Mouse (Mus musculus): Measurements from ENCODE around the gene Ccl12. TPM values are rescaled to one million over a fixed set of nuclear protein-coding genes. Genes with fewer than 3 reads are reported as not detected.

Gene Ccl12
- total and polyA plus RNA-seq, 3 experiments, result 1.8 to 1.9 TPM; not detected in 1

DNA sequence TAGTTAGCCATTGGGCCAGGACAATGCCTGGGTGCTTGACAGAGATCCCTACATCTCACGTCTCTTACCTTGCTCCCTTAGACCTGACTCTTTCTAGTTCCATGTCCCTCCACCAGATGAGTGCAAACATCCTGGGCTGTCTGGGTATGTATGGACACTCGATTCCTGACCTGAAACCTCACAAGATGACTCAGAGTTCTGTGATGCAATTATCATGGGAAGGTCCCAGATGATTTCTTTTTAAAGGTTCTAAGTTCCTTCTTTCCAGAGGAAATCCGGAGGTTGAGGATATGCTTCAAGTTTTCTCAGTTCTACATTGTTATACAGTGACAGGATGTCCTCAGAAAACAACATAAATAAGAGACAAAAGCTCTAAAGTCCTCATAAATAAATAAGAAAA, 20.8 kb upstream of the Ccl12 start:
- H3K36me3 ChIP-seq (ENCODE audit: control insufficient read depth, insufficient read depth, low read length), result no peaks in the 10 kb centered on the region
- H3K4me3 ChIP-seq, result no peak overlapping the region
- no peaks in the 10 kb centered on the region for H3K27me3 ChIP-seq (ENCODE audit: control insufficient read depth, insufficient read depth, low read length)
- 39% methylated on average over 3 of the region's 3 CpGs for whole genome bisulfite sequencing
- no peak overlapping the region for H3K9ac ChIP-seq (ENCODE audit: low read depth, low read length)
- no peak overlapping the region for H3K27ac ChIP-seq
- intact Hi-C loops (cut with DNase I), result no loop called here
- no peaks in the 10 kb centered on the region for H3K4me1 ChIP-seq (ENCODE audit: control insufficient read depth, insufficient read depth, low read length)
- H3K79me2 ChIP-seq (replicated peaks; ENCODE audit: control insufficient read depth, insufficient read depth, low read length), result no peaks in the 10 kb centered on the region
- TF ChIP-seq EP300 (IDR thresholded peaks at IDR 0.05; ENCODE audit: insufficient read depth, low read depth, low read length) (no peak), POLR2A (IDR thresholded peaks at IDR 0.05; ENCODE audit: insufficient read depth, low read depth, low read length) (no peak), CTCF (IDR thresholded peaks at IDR 0.05) (no peak)
- DNase-seq, result no peak

DNA sequence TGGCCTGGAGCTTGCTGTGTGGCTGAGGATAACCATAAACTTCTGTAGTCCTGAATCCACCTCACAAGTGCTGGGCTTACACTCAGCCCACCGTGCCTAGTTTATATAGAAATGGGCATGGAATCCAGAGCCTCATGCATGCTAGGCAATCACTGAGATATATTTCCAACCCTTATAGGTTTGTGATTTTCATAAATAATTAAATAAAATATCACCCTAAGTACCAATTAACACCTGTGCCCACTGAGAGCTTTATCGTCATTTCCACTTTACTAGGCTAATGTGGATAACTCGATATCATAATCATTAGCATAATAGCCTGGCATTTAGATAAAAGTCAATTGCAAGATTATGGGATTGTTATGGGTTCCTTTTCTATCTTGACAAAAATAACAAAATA, 17.3 kb upstream of the Ccl12 start:
- no peak for DNase-seq
- Histone ChIP-seq H3K4me1 (ENCODE audit: control insufficient read depth, insufficient read depth, low read length) (no peaks in the 10 kb centered on the region), H3K27ac (no peak overlapping the region), H3K4me3 (no peak overlapping the region), H3K79me2 (replicated peaks; ENCODE audit: control insufficient read depth, insufficient read depth, low read length) (no peaks in the 10 kb centered on the region), H3K9ac (ENCODE audit: low read depth, low read length) (no peak overlapping the region), H3K36me3 (ENCODE audit: control insufficient read depth, insufficient read depth, low read length) (no peaks in the 10 kb centered on the region), H3K27me3 (ENCODE audit: control insufficient read depth, insufficient read depth, low read length) (no peaks in the 10 kb centered on the region)
- intact Hi-C loops (cut with DNase I), result no loop called here
- TF ChIP-seq POLR2A (IDR thresholded peaks at IDR 0.05; ENCODE audit: insufficient read depth, low read depth, low read length), result no peak
- TF ChIP-seq EP300 (IDR thresholded peaks at IDR 0.05; ENCODE audit: insufficient read depth, low read depth, low read length), result no peak
- no peak for TF ChIP-seq CTCF (IDR thresholded peaks at IDR 0.05)
- 88% methylated on average over 3 of the region's 3 CpGs for WGBS

DNA sequence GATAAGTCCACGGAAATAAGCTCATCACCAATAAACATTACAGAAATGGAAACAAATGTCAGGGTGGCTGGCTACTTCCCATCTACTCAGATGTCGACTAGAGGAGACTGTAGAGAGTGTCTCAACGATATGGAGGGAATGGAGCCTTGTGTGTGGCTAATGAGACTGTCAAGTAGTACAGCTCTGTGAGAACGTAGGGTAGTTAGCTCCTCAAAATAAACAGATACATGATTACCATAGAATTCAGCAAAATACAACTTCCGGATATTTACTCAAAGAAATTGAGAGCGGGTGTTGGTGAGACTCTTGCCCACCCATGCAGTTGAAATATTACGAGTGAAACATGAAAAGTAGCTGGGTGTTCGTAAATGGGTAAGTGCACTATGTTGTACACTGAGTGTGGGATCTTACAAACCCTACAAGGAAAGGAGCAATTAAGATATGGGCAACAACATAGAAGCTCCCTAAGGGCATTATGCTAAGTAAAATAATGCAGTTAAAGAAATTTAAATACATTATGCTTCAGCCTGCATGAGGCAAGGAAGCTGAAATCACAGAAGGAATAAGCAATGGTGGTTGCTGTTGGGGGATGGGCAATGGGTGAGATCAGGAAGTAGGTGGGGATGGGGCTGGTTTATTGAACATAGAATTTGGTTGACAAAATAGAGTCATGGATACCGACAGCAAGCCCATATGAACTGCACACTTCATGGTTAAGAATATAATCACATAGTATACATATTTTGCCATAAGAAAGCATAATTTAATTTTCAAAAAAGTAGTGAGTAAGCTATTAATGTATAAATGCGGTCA, 1.9 kb upstream of the Ccl12 start:
- no peaks in the 10 kb centered on the region for H3K36me3 ChIP-seq (ENCODE audit: control insufficient read depth, insufficient read depth, low read length)
- WGBS, result 67% methylated on average over 10 of the region's 10 CpGs
- H3K79me2 ChIP-seq (replicated peaks; ENCODE audit: control insufficient read depth, insufficient read depth, low read length), result no peaks in the 10 kb centered on the region
- no peak for DNase-seq
- no peak overlapping the region for H3K4me3 ChIP-seq
- no peaks in the 10 kb centered on the region for H3K4me1 ChIP-seq (ENCODE audit: control insufficient read depth, insufficient read depth, low read length)
- TF ChIP-seq POLR2A (IDR thresholded peaks at IDR 0.05; ENCODE audit: insufficient read depth, low read depth, low read length) (no peak), CTCF (IDR thresholded peaks at IDR 0.05) (no peak), EP300 (IDR thresholded peaks at IDR 0.05; ENCODE audit: insufficient read depth, low read depth, low read length) (no peak)
- intact Hi-C loops (cut with DNase I), result no loop called here
- no peak overlapping the region for H3K9ac ChIP-seq (ENCODE audit: low read depth, low read length)
- H3K27ac ChIP-seq, result no peak overlapping the region
- H3K27me3 ChIP-seq (ENCODE audit: control insufficient read depth, insufficient read depth, low read length), result no peaks in the 10 kb centered on the region

DNA sequence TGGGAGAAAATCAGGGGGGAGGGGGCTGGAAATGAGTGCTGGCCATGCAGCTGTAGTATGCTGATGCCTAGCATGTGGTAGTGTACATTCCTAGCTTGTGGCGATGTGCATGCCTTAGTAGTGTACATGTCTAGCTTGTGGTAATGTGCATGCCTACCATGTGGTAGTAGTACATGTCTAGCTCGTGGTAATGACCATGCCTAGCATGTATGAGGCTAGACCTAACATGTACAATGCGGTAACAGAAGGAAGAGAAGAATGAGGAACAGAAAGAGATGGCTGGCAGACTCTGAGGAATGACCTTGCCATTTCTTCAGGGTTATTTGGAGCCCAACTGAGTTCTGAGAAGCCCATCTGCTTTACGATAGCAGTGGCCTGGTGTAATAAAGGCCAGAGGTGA, 558 bp upstream of the Ccl12 start:
- TF ChIP-seq CTCF (IDR thresholded peaks at IDR 0.05), result no peak
- no peak for TF ChIP-seq EP300 (IDR thresholded peaks at IDR 0.05; ENCODE audit: insufficient read depth, low read depth, low read length)
- no peak for TF ChIP-seq POLR2A (IDR thresholded peaks at IDR 0.05; ENCODE audit: insufficient read depth, low read depth, low read length)
- no peak overlapping the region for H3K27ac ChIP-seq
- intact Hi-C loops (cut with DNase I), result no loop called here
- H3K36me3 ChIP-seq (ENCODE audit: control insufficient read depth, insufficient read depth, low read length), result no peaks in the 10 kb centered on the region
- H3K9ac ChIP-seq (ENCODE audit: low read depth, low read length), result no peak overlapping the region
- 79% methylated on average over 4 of the region's 4 CpGs for WGBS
- no peaks in the 10 kb centered on the region for H3K79me2 ChIP-seq (replicated peaks; ENCODE audit: control insufficient read depth, insufficient read depth, low read length)
- H3K27me3 ChIP-seq (ENCODE audit: control insufficient read depth, insufficient read depth, low read length), result no peaks in the 10 kb centered on the region
- DNase-seq, result no peak
- no peak overlapping the region for H3K4me3 ChIP-seq
- H3K4me1 ChIP-seq (ENCODE audit: control insufficient read depth, insufficient read depth, low read length), result no peaks in the 10 kb centered on the region

DNA sequence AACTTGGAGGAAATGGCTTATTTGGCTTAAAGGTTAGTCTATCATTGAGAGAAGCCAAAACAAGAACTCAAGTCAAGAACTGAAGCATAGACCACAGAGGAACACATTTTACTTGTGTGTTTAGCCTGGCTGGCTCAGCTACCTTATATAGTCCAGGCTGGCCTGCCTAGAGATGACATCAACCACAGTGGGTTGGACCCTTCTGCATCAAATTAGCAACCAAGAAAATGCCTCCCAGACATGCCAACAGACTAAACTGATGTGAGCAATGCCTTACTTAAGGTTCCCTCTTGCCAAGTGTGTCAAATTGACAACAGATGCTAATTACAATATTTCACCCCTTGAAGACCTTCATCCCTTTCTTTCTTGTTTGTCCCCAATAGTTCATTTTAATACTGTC, 8.0 kb downstream of the Ccl12 start:
- DNase-seq, result no peak
- intact Hi-C loops (cut with DNase I), result no loop called here
- H3K27ac ChIP-seq, result no peak overlapping the region

DNA sequence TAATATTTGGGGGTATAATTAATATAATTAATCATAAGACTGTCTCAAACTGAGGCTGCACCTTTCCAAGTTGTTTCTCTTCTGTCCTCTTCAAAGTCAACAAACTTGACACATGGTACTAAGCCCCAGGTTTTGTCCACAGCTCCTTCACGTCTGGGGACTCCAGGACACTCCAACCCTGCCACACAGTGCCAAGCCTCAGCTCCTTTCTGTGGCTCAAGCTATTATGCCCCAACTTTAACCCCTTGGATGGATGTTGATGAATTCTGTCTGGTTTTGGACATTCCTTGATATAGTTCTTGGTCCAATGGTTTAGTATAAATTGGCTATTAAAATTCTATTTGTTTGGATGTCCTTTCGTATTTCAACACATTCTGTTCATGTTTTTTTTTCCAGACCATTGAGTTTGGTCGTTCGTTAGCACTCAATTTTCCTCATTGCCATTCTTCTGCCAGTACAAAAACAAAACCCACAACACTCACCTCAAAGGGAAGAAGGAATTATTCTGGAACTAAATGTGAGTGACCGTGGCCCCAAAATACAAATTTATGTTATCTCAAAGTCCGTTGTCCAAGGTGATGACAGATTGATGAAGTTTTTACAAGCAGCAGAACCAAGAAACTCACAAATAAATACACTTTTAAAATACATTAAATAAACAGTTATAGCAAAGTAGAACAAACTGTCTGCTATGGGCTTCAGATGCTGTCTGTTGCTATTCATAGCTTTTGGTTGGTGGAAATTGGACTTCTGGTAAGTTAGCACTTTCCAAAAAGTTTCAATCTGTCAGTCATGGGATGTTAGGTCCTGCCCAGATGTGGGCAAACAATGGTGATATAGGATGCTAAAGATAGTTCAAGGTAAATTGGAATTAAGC, 9.0 kb downstream of the Ccl12 start:
- TF ChIP-seq EP300 (IDR thresholded peaks at IDR 0.05; ENCODE audit: insufficient read depth, low read depth, low read length) (no peak), CTCF (IDR thresholded peaks at IDR 0.05) (no peak), POLR2A (IDR thresholded peaks at IDR 0.05; ENCODE audit: insufficient read depth, low read depth, low read length) (no peak)
- Histone ChIP-seq H3K4me3 (no peak overlapping the region), H3K9ac (ENCODE audit: low read depth, low read length) (no peak overlapping the region), H3K27me3 (ENCODE audit: control insufficient read depth, insufficient read depth, low read length) (no peaks in the 10 kb centered on the region), H3K4me1 (ENCODE audit: control insufficient read depth, insufficient read depth, low read length) (no peaks in the 10 kb centered on the region), H3K36me3 (ENCODE audit: control insufficient read depth, insufficient read depth, low read length) (no peaks in the 10 kb centered on the region), H3K27ac (no peak overlapping the region), H3K79me2 (replicated peaks; ENCODE audit: control insufficient read depth, insufficient read depth, low read length) (no peaks in the 10 kb centered on the region)
- 56% methylated on average over 6 of the region's 6 CpGs for WGBS
- intact Hi-C loops (cut with DNase I), result no loop called here
- no peak for DNase-seq

More for the DNA sequence above, 8.0 kb downstream of the Ccl12 start:
- no peaks in the 10 kb centered on the region for H3K4me1 ChIP-seq (ENCODE audit: control insufficient read depth, insufficient read depth, low read length)
- H3K9ac ChIP-seq (ENCODE audit: low read depth, low read length), result no peak overlapping the region
- H3K79me2 ChIP-seq (replicated peaks; ENCODE audit: control insufficient read depth, insufficient read depth, low read length), result no peaks in the 10 kb centered on the region
- no peaks in the 10 kb centered on the region for H3K36me3 ChIP-seq (ENCODE audit: control insufficient read depth, insufficient read depth, low read length)
- no peaks in the 10 kb centered on the region for H3K27me3 ChIP-seq (ENCODE audit: control insufficient read depth, insufficient read depth, low read length)
- no peak for TF ChIP-seq CTCF (IDR thresholded peaks at IDR 0.05)
- TF ChIP-seq EP300 (IDR thresholded peaks at IDR 0.05; ENCODE audit: insufficient read depth, low read depth, low read length), result no peak
- TF ChIP-seq POLR2A (IDR thresholded peaks at IDR 0.05; ENCODE audit: insufficient read depth, low read depth, low read length), result no peak
- no peak overlapping the region for H3K4me3 ChIP-seq
